Mouse (Mus musculus) limb, embryonic 14.5 days (tissue): ENCODE results near the gene Ranbp6. TPM values are rescaled to one million over a fixed set of nuclear protein-coding genes. Genes with fewer than 3 reads are reported as not detected.

Source experiments
- ATAC-seq: fragments of 200-750 bp; cut with Nextera tagmentation; 2 replicates; pipeline ENCODE4 v1.8.0; 2017; ENCODE audit warnings: low read depth, moderate number of reproducible peaks, moderate TSS enrichment; ENCODE audit not compliant: low FRiP score
- DNase-seq: peaks from one replicate; pipeline ENCODE4 v3.0.0-alpha.2; 2015; ENCODE audit warnings: low spot score
- H3K27ac ChIP-seq: fragments of 300-500 bp; sonication (generic); replicated peaks from 2 replicates; pipeline ENCODE4 v1.5.1; 2014; ENCODE audit warnings: low read depth, mild to moderate bottlenecking, low read length, moderate library complexity, mixed read lengths
- H3K27me3 ChIP-seq: fragments of 300-500 bp; sonication (generic); 2 replicates; pipeline ENCODE4 v1.6.1; 2014; ENCODE audit warnings: low read length, mixed read lengths; ENCODE audit not compliant: control insufficient read depth, insufficient read depth
- H3K36me3 ChIP-seq: fragments of 300-500 bp; sonication (generic); 2 replicates; pipeline ENCODE4 v1.6.1; 2014; ENCODE audit warnings: mild to moderate bottlenecking, low read length, moderate library complexity, mixed read lengths; ENCODE audit not compliant: control insufficient read depth, insufficient read depth
- H3K4me1 ChIP-seq: fragments of 300-500 bp; sonication (generic); 2 replicates; pipeline ENCODE4 v1.6.1; 2014; ENCODE audit warnings: antibody characterized with exemption, low read length, mixed read lengths; ENCODE audit not compliant: control insufficient read depth, insufficient read depth
- H3K4me2 ChIP-seq: fragments of 300-500 bp; sonication (generic); replicated peaks from 2 replicates; pipeline ENCODE4 v1.6.1; 2014; ENCODE audit warnings: low read depth, mild to moderate bottlenecking, low read length, moderate library complexity; ENCODE audit not compliant: severe bottlenecking
- H3K4me3 ChIP-seq: fragments of 300-500 bp; sonication (generic); replicated peaks from 2 replicates; pipeline ENCODE4 v1.5.1; 2014; ENCODE audit warnings: low read length
- H3K9ac ChIP-seq: fragments of 300-500 bp; sonication (generic); 2 replicates; pipeline ENCODE4 v1.6.1; 2014; ENCODE audit warnings: mild to moderate bottlenecking, low read depth, low read length, moderate library complexity; ENCODE audit not compliant: severe bottlenecking
- H3K9me3 ChIP-seq: fragments of 300-500 bp; sonication (generic); 2 replicates; pipeline ENCODE4 v1.6.1; 2016; ENCODE audit warnings: low read length; ENCODE audit not compliant: control insufficient read depth
- POLR2A ChIP-seq: fragments of 200-500 bp; IDR thresholded peaks from 2 replicates; pipeline ENCODE4 v1.8.0; 2012; ENCODE audit warnings: inconsistent platforms, mild to moderate bottlenecking, moderate library complexity, borderline replicate concordance; ENCODE audit not compliant: insufficient read depth, insufficient read length; ENCODE audit errors: extremely low read depth
- WGBS: fragments of 180-500 bp; shearing (Covaris S2); extraction: QIAGEN DNeasy Blood & Tissue Kit; methylation state at CpG from one replicate; pipeline ENCODE4 v1.1.7; 2014; 5-methylcytosine and 5-hydroxymethylcytosine counted together
- polyA plus RNA-seq, 2 experiments: library from polyadenylated mRNA; depleted of rRNA in 1 of 2; stranded (reverse) in 1 of 2; unstranded in 1 of 2; fragments of >200 nt; fragmentation: Nextera tagmentation in 1 of 2; extraction: Ambion mirVana in 1 of 2; gene quantifications; 2 replicates each; pipeline versions ENCODE4 v1.2.1 to v1.2.3; 2012 to 2014

The Ranbp6 gene
- polyA plus RNA-seq, 2 experiments: 8.0 to 20.5 TPM

GRCm38 (mm10) chr19:29838636-29839135, 25.9 kb upstream of the Ranbp6 start:
- ATAC-seq (no peak), DNase-seq (no peak)
- H3K9ac ChIP-seq: no peak overlapping the region
- no peak overlapping the region for H3K4me2 ChIP-seq
- TF ChIP-seq POLR2A: no peak
- H3K9me3 ChIP-seq: no peaks in the 10 kb centered on the region
- H3K27me3 ChIP-seq: no peaks in the 10 kb centered on the region
- 84% methylated on average over 3 of the region's 3 CpGs for WGBS
- H3K4me3 ChIP-seq: no peak overlapping the region
- no peaks in the 10 kb centered on the region for H3K36me3 ChIP-seq
- no peaks in the 10 kb centered on the region for H3K4me1 ChIP-seq
- H3K27ac ChIP-seq: no peak overlapping the region

- no peak for TF ChIP-seq POLR2A
- Histone ChIP-seq H3K36me3 (no peaks in the 10 kb centered on the region), H3K4me2 (no peak overlapping the region), H3K4me1 (no peaks in the 10 kb centered on the region), H3K27me3 (no peaks in the 10 kb centered on the region), H3K27ac (no peak overlapping the region), H3K9me3 (no peaks in the 10 kb centered on the region), H3K4me3 (no peak overlapping the region), H3K9ac (no peak overlapping the region)
- whole genome bisulfite sequencing: 57% methylated on average over 1 of the region's 1 CpGs
- DNase-seq (no peak), ATAC-seq (no peak)
Measured at GRCm38 (mm10) chr19:29838171-29838570, 25.4 kb upstream of the Ranbp6 start.

DNA sequence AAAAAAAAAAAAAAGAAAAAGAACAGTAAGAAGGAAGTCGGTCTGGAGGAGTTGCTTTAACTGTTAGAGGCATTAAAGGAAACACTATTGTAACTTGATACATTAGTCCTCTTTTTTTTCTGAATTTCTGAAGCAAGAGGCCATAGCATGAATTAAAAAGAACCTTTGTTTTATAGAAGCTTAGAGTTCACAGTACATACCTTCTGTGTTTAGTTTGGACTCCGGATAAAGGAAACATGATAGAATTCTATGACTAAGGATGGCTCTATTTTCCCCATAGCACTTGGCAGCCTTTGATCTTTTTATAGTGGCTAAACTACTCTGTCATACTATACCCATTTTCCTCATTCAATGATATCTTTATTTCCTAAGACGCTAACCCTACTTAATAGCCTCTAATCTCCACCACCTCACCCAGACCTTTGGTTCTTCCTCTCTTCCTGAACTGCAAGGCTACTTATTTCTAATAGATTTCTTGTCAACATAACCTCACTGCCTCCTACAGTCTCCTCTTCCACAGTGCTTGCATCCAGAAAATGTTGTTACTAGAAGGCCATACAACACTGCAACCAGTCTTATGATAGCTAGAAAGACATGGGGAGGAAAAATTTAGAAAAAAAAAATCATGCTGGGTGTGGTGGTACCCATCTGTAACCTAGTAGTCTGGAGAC, 22.7 kb upstream of the Ranbp6 start:
- H3K9ac ChIP-seq: no peak overlapping the region
- TF ChIP-seq POLR2A: no peak
- WGBS: 40% methylated on average over 3 of the region's 3 CpGs
- no peaks in the 10 kb centered on the region for H3K4me1 ChIP-seq
- no peaks in the 10 kb centered on the region for H3K36me3 ChIP-seq
- H3K4me2 ChIP-seq: no peak overlapping the region
- H3K27me3 ChIP-seq: no peaks in the 10 kb centered on the region
- ATAC-seq (no peak), DNase-seq (no peak)
- no peak overlapping the region for H3K4me3 ChIP-seq
- H3K27ac ChIP-seq: no peak overlapping the region
- H3K9me3 ChIP-seq: no peaks in the 10 kb centered on the region

DNA sequence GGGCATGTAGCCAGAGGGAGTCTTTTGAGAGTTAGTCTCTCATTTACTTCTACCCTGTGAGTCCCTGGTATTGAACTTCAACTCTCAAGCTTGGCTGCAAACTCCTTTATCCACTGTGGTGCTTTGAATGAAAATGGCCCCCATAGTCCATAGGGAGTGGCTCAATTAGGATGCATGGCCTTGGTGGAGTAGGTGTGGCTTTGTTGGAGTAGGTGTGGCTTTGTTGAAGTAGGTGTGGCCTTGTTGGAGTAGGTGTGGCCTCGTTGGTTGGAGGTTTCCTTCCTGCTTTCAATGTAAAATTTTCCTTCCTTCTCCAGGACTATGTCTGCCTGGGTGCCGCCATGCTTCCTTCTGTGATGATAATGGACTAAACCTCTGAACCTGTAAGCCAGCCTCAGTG, 18.1 kb upstream of the Ranbp6 start:
- TF ChIP-seq POLR2A: no peak
- no peak overlapping the region for H3K27ac ChIP-seq
- 83% methylated on average over 2 of the region's 2 CpGs for WGBS
- no peaks in the 10 kb centered on the region for H3K9me3 ChIP-seq
- ATAC-seq (no peak), DNase-seq (no peak)
- H3K4me1 ChIP-seq: no peaks in the 10 kb centered on the region
- no peak overlapping the region for H3K9ac ChIP-seq
- H3K4me3 ChIP-seq: no peak overlapping the region
- no peaks in the 10 kb centered on the region for H3K27me3 ChIP-seq
- H3K36me3 ChIP-seq: no peaks in the 10 kb centered on the region
- no peak overlapping the region for H3K4me2 ChIP-seq

GRCm38 (mm10) chr19:29828558-29828957, 15.8 kb upstream of the Ranbp6 start:
- ATAC-seq: no peak
- DNase-seq: no peak
- 73% methylated on average over 5 of the region's 5 CpGs for WGBS

More at GRCm38 (mm10) chr19:29828558-29828957, 15.8 kb upstream of the Ranbp6 start:
- no peaks in the 10 kb centered on the region for H3K27me3 ChIP-seq
- H3K27ac ChIP-seq: no peak overlapping the region
- no peak overlapping the region for H3K4me3 ChIP-seq
- no peaks in the 10 kb centered on the region for H3K36me3 ChIP-seq
- no peak overlapping the region for H3K9ac ChIP-seq
- no peak for TF ChIP-seq POLR2A
- H3K4me2 ChIP-seq: no peak overlapping the region
- no peaks in the 10 kb centered on the region for H3K9me3 ChIP-seq
- H3K4me1 ChIP-seq: no peaks in the 10 kb centered on the region
